Mouse (Mus musculus) MEL (cell line): ENCODE results near the gene Galnt17.

ENCODE experiments used
- CTCF ChIP-seq, 3 experiments: IDR thresholded peaks in 2 of 3; conservative IDR thresholded peaks in 1 of 3; 2 replicates each; pipeline ENCODE4 v1.5.1; 2011 to 2012; ENCODE audit warnings: low read length in 3 of 3, low read depth in 2 of 3, mild to moderate bottlenecking in 2 of 3, improper control_type of control experiment in 1 of 3, inconsistent platforms in 1 of 3, mixed read lengths in 1 of 3, moderate library complexity in 1 of 3; ENCODE audit not compliant: control insufficient read depth in 1 of 3, insufficient read depth in 1 of 3, poor library complexity in 1 of 3, severe bottlenecking in 1 of 3
- EP300 ChIP-seq, 2 experiments: IDR thresholded peaks; 2 replicates each; pipeline ENCODE4 v1.6.1; 2011; ENCODE audit warnings: improper control_type of control experiment in 2 of 2, low read length in 2 of 2, low read depth in 1 of 2, mild to moderate bottlenecking in 1 of 2
- NELFE ChIP-seq: IDR thresholded peaks from 2 replicates; pipeline ENCODE4 v1.6.1; 2011; ENCODE audit warnings: low read depth, low read length, improper control_type of control experiment
- POLR2A ChIP-seq, 2 experiments: IDR thresholded peaks; 2 replicates each; pipeline ENCODE4 v1.6.1; 2011 to 2012; ENCODE audit warnings: low read length in 2 of 2, mild to moderate bottlenecking in 2 of 2, control low read depth in 1 of 2, improper control_type of control experiment in 1 of 2, low read depth in 1 of 2, moderate library complexity in 1 of 2; ENCODE audit not compliant: control insufficient read depth in 1 of 2, insufficient read depth in 1 of 2, poor library complexity in 1 of 2
- POLR2AphosphoS2 ChIP-seq: IDR thresholded peaks from 2 replicates; pipeline ENCODE4 v1.6.1; 2011; ENCODE audit warnings: low read length, improper control_type of control experiment
- USF1 ChIP-seq: IDR thresholded peaks from 2 replicates; pipeline ENCODE4 v1.6.1; 2014; ENCODE audit warnings: low read depth, mild to moderate bottlenecking, inconsistent platforms, low read length, improper control_type of control experiment, moderate library complexity
- USF2 ChIP-seq, 2 experiments: IDR thresholded peaks; 2 replicates each; pipeline ENCODE4 v1.6.1; 2011 to 2012; ENCODE audit warnings: improper control_type of control experiment in 2 of 2, low read length in 2 of 2, borderline replicate concordance in 1 of 2, inconsistent platforms in 1 of 2, low read depth in 1 of 2, mild to moderate bottlenecking in 1 of 2; ENCODE audit not compliant: insufficient read depth in 1 of 2

DNA sequence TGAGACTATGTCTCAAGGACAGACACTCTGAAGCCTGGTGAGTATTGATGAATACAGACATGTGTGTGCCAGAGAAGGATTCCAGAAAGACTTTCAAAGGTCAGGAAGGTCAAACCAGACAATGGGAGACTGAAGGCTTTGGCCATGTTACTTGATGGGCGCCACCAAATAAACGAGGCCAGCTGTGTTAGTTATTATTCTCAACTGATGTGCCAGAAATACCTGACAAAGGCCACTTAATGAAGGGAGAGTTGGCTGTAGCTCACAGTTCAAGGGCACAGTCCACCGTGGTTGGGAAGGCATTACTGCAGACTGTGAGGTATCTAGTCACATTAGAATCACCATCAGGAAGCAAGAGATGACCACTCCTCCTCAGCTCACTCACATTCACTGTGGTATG, 96.7 kb downstream of the Galnt17 start:
- no peak for TF ChIP-seq EP300 (IDR thresholded peaks at IDR 0.05; ENCODE audit: low read depth in 1 of 2, low read length in 2 of 2)
- TF ChIP-seq POLR2A (IDR thresholded peaks at IDR 0.05; ENCODE audit: control insufficient read depth in 1 of 2, insufficient read depth in 1 of 2, low read depth in 1 of 2, low read length in 2 of 2, poor library complexity in 1 of 2) = no peak
- no peak for TF ChIP-seq CTCF (IDR thresholded peaks at IDR 0.05 in 2 of 3, conservative IDR thresholded peaks at IDR 0.05 in 1 of 3; ENCODE audit: control insufficient read depth in 1 of 3, insufficient read depth in 1 of 3, low read depth in 2 of 3, low read length in 3 of 3, poor library complexity in 1 of 3, severe bottlenecking in 1 of 3)
- TF ChIP-seq POLR2AphosphoS2 = no peak
- TF ChIP-seq USF2 (IDR thresholded peaks at IDR 0.05; ENCODE audit: borderline replicate concordance in 1 of 2, insufficient read depth in 1 of 2, low read depth in 1 of 2, low read length in 2 of 2) = no peak
- no peak for TF ChIP-seq USF1
- TF ChIP-seq NELFE = no peak
